Mouse (Mus musculus) hindbrain, postnatal 0 days (tissue): ENCODE measurements around the gene Eif3m. TPM values are rescaled to one million over a fixed set of nuclear protein-coding genes. Genes with fewer than 3 reads are reported as not detected.
"Not testable (repeated sequence)": the region's sequence is repeated elsewhere in the genome, so short reads cannot be mapped to it uniquely, and the experiment has no call there.

Experiments used
- ATAC-seq: fragments of 200-750 bp; cut with Nextera tagmentation; 2 replicates; pipeline ENCODE4 v1.8.0; 2017; ENCODE audit warnings: mild to moderate bottlenecking, moderate TSS enrichment, moderate library complexity
- DNase-seq: peaks from one replicate; pipeline ENCODE4 v3.0.0-alpha.2; 2015; ENCODE audit warnings: low spot score
- H3K27ac ChIP-seq: fragments of 300-500 bp; sonication (generic); 2 replicates; pipeline ENCODE4 v1.5.1; 2014; ENCODE audit warnings: mild to moderate bottlenecking
- H3K27me3 ChIP-seq: fragments of 300-500 bp; sonication (generic); 2 replicates; pipeline ENCODE4 v1.6.1; 2014; ENCODE audit warnings: low read length, mixed read lengths; ENCODE audit not compliant: insufficient read depth
- H3K36me3 ChIP-seq: fragments of 300-500 bp; sonication (generic); 2 replicates; pipeline ENCODE4 v1.6.1; 2014; ENCODE audit warnings: low read length, mixed read lengths; ENCODE audit not compliant: insufficient read depth
- H3K4me1 ChIP-seq: fragments of 300-500 bp; sonication (generic); 2 replicates; pipeline ENCODE4 v1.6.1; 2014; ENCODE audit warnings: antibody characterized with exemption, low read length, mixed read lengths; ENCODE audit not compliant: insufficient read depth
- H3K4me2 ChIP-seq: fragments of 300-500 bp; sonication (generic); 2 replicates; pipeline ENCODE4 v1.6.1; 2014; ENCODE audit warnings: low read depth, mild to moderate bottlenecking, low read length, moderate library complexity, mixed read lengths
- H3K4me3 ChIP-seq: fragments of 300-500 bp; sonication (generic); 2 replicates; pipeline ENCODE4 v1.5.1; 2014; ENCODE audit warnings: low read length
- H3K9ac ChIP-seq: fragments of 300-500 bp; sonication (generic); replicated peaks from 2 replicates; pipeline ENCODE4 v1.6.1; 2014; ENCODE audit warnings: mild to moderate bottlenecking, low read length, moderate library complexity, mixed read lengths
- H3K9me3 ChIP-seq: fragments of 300-500 bp; sonication (generic); 2 replicates; pipeline ENCODE4 v1.6.1; 2016; ENCODE audit warnings: low read length, mixed read lengths
- CTCF ChIP-seq: IDR thresholded peaks from 2 replicates; pipeline ENCODE4 v1.5.1; 2016; ENCODE audit warnings: antibody characterized with exemption, control low read depth, low read depth
- WGBS: fragments of 180-500 bp; shearing (Covaris S2); extraction: QIAGEN DNeasy Blood & Tissue Kit; methylation state at CpG from one replicate; pipeline ENCODE4 v1.1.7; 2014; 5-methylcytosine and 5-hydroxymethylcytosine counted together
- polyA plus RNA-seq: library from polyadenylated mRNA; unstranded; fragments of >200 nt; fragmentation: Nextera tagmentation; extraction: Ambion mirVana; gene quantifications from 2 replicates; pipeline ENCODE4 v1.2.1, GENCODE M21; 2015
- total RNA-seq: library from RNA; depleted of rRNA; stranded (reverse); fragments of >200 nt; gene quantifications from 2 replicates; pipeline ENCODE4 v1.2.3, GENCODE M21; 2014

Eif3m gene
- total and polyA plus RNA-seq, 2 experiments from 2014 or later, result 85.8 to 187 TPM

GRCm38 (mm10) chr2:105026950-105027695, 10.2 kb upstream of the Eif3m start:
- no peak for TF ChIP-seq CTCF
- no peak overlapping the region for H3K27ac ChIP-seq
- no peak overlapping the region for H3K4me3 ChIP-seq
- no peaks in the 10 kb centered on the region for H3K9me3 ChIP-seq
- H3K4me1 ChIP-seq, result no peaks in the 10 kb centered on the region
- no peaks in the 10 kb centered on the region for H3K27me3 ChIP-seq
- no peak for DNase-seq
- no peak for ATAC-seq
- no peak overlapping the region for H3K9ac ChIP-seq
- H3K4me2 ChIP-seq, result no peak overlapping the region
- H3K36me3 ChIP-seq, result no peaks in the 10 kb centered on the region
- 83% methylated on average over 22 of the region's 22 CpGs for WGBS

GRCm38 (mm10) chr2:105025610-105026009, 8.7 kb upstream of the Eif3m start:
- not testable (repeated sequence) for H3K27ac ChIP-seq, H3K36me3 ChIP-seq, ATAC-seq, H3K4me2 ChIP-seq, H3K4me1 ChIP-seq, H3K4me3 ChIP-seq, H3K9me3 ChIP-seq, H3K9ac ChIP-seq, H3K27me3 ChIP-seq, DNase-seq
- WGBS, result 71% methylated on average over 10 of the region's 12 CpGs

- H3K4me3 ChIP-seq, result no peak overlapping the region
- no peaks in the 10 kb centered on the region for H3K27me3 ChIP-seq
- no peaks in the 10 kb centered on the region for H3K4me1 ChIP-seq
- no peaks in the 10 kb centered on the region for H3K36me3 ChIP-seq
- no peak overlapping the region for H3K27ac ChIP-seq
- WGBS, result 77% methylated on average over 4 of the region's 4 CpGs
- H3K9me3 ChIP-seq, result no peaks in the 10 kb centered on the region
- H3K4me2 ChIP-seq, result no peak overlapping the region
- ATAC-seq, result no peak
- H3K9ac ChIP-seq, result no peak overlapping the region
- no peak for TF ChIP-seq CTCF
- DNase-seq, result no peak
These were observed 6.9 kb upstream of the Eif3m start for GRCm38 (mm10) chr2:105023815-105024214.

- no peak for DNase-seq
- no peak for TF ChIP-seq CTCF
- no peaks in the 10 kb centered on the region for H3K4me1 ChIP-seq
- no peak overlapping the region for H3K27ac ChIP-seq
- H3K4me2 ChIP-seq, result no peak overlapping the region
- no peaks in the 10 kb centered on the region for H3K9me3 ChIP-seq
- no peak overlapping the region for H3K9ac ChIP-seq
- no peak for ATAC-seq
- 85% methylated on average over 6 of the region's 6 CpGs for WGBS
- H3K36me3 ChIP-seq, result no peaks in the 10 kb centered on the region
- no peaks in the 10 kb centered on the region for H3K27me3 ChIP-seq
- no peak overlapping the region for H3K4me3 ChIP-seq
These were observed 6.2 kb upstream of the Eif3m start for GRCm38 (mm10) chr2:105023031-105023615.

GRCm38 (mm10) chr2:105021836-105022235, 5.0 kb upstream of the Eif3m start:
- H3K4me2 ChIP-seq, result no peak overlapping the region
- WGBS, result 97% methylated on average over 2 of the region's 2 CpGs
- no peak overlapping the region for H3K4me3 ChIP-seq
- no peak for ATAC-seq
- H3K27ac ChIP-seq, result no peak overlapping the region
- no peak overlapping the region for H3K9ac ChIP-seq
- TF ChIP-seq CTCF, result no peak
- no peaks in the 10 kb centered on the region for H3K4me1 ChIP-seq
- no peaks in the 10 kb centered on the region for H3K27me3 ChIP-seq
- no peaks in the 10 kb centered on the region for H3K36me3 ChIP-seq
- H3K9me3 ChIP-seq, result no peaks in the 10 kb centered on the region
- DNase-seq, result no peak

GRCm38 (mm10) chr2:105021256-105021655, 4.4 kb upstream of the Eif3m start:
- 77% methylated on average over 12 of the region's 12 CpGs for WGBS
- no peak for ATAC-seq
- no peaks in the 10 kb centered on the region for H3K9me3 ChIP-seq

GRCm38 (mm10) chr2:105019457-105019856, 2.6 kb upstream of the Eif3m start:
- ATAC-seq (no peak), DNase-seq (no peak)
- TF ChIP-seq CTCF, result no peak
- H3K4me3 ChIP-seq, result no peak overlapping the region
- H3K27ac ChIP-seq, result no peak overlapping the region
- no peak overlapping the region for H3K4me2 ChIP-seq
- no peaks in the 10 kb centered on the region for H3K9me3 ChIP-seq
- H3K9ac ChIP-seq, result no peak overlapping the region
- no peaks in the 10 kb centered on the region for H3K36me3 ChIP-seq
- 88% methylated on average over 1 of the region's 1 CpGs for WGBS
- H3K27me3 ChIP-seq, result no peaks in the 10 kb centered on the region
- H3K4me1 ChIP-seq, result peaks cover 6% of the 10 kb centered on the region; the same call in 1 of the 2 replicates

More at GRCm38 (mm10) chr2:105021256-105021655, 4.4 kb upstream of the Eif3m start:
- Histone ChIP-seq H3K9ac (no peak overlapping the region), H3K27ac (no peak overlapping the region), H3K36me3 (no peaks in the 10 kb centered on the region), H3K4me1 (no peaks in the 10 kb centered on the region), H3K4me2 (no peak overlapping the region), H3K27me3 (no peaks in the 10 kb centered on the region), H3K4me3 (no peak overlapping the region)
- no peak for DNase-seq
- no peak for TF ChIP-seq CTCF
